Mouse (Mus musculus) ES-CJ7 (cell line): ENCODE measurements around the gene Sp6.

Experiments
- DNase-seq: peaks from one replicate; pipeline ENCODE4 v3.0.0; 2011; ENCODE audit warnings: low read depth, low spot score

Gene Sp6

GRCm38 (mm10) chr11:97013121-97013670, at the start of gene Sp6:
Sp6 (plus strand) TSS chr11:97013394.
- DNase-seq, result no peak

- peak; percentile 98 for DNase-seq
These were observed 49.6 kb upstream of the Sp6 start for GRCm38 (mm10) chr11:96963580-96963979.

GRCm38 (mm10) chr11:96966172-96966571, 47.0 kb upstream of the Sp6 start:
- DNase-seq, result no peak

GRCm38 (mm10) chr11:96966914-96967543, 46.2 kb upstream of the Sp6 start:
- no peak for DNase-seq

GRCm38 (mm10) chr11:96967544-96968269, 45.5 kb upstream of the Sp6 start:
- no peak for DNase-seq

GRCm38 (mm10) chr11:96968476-96968875, 44.7 kb upstream of the Sp6 start:
- no peak for DNase-seq

GRCm38 (mm10) chr11:96969280-96969722, 43.9 kb upstream of the Sp6 start:
- DNase-seq, result no peak

GRCm38 (mm10) chr11:96969746-96970145, 43.4 kb upstream of the Sp6 start:
- no peak for DNase-seq

- no peak for DNase-seq
These were observed 42.9 kb upstream of the Sp6 start for GRCm38 (mm10) chr11:96970341-96970740.

GRCm38 (mm10) chr11:96972906-96973305, 40.3 kb upstream of the Sp6 start:
- DNase-seq, result no peak

GRCm38 (mm10) chr11:96973426-96973964, 39.7 kb upstream of the Sp6 start:
- DNase-seq, result no peak

- DNase-seq, result no peak
These were observed 38.4 kb upstream of the Sp6 start for GRCm38 (mm10) chr11:96974813-96975212.

- DNase-seq, result peak; percentile 57
These were observed 37.4 kb upstream of the Sp6 start for GRCm38 (mm10) chr11:96975511-96976378.

GRCm38 (mm10) chr11:96976379-96976687, 36.9 kb upstream of the Sp6 start:
- DNase-seq, result no peak

GRCm38 (mm10) chr11:96976911-96977591, 36.1 kb upstream of the Sp6 start:
- peak; percentile 62 for DNase-seq

GRCm38 (mm10) chr11:96977606-96978400, 35.4 kb upstream of the Sp6 start:
- peak; percentile 100 for DNase-seq

GRCm38 (mm10) chr11:96978401-96979246, 34.6 kb upstream of the Sp6 start:
- no peak for DNase-seq

- DNase-seq, result peak; percentile 62
These were observed 33.9 kb upstream of the Sp6 start for GRCm38 (mm10) chr11:96979329-96979728.

GRCm38 (mm10) chr11:96980021-96980420, 33.2 kb upstream of the Sp6 start:
- DNase-seq, result peak; percentile 86
